Comparison of ENCODE assay signal across 8 mouse cellular contexts in genomic region chr4:126754736-126755374, GRCm38 (mm10). TPM values are rescaled to one million over a fixed set of nuclear protein-coding genes. Genes with fewer than 3 reads are reported as not detected.
DNase-seq lines count a peak whose midpoint lies in the region; ATAC-seq lines count a peak whose summit lies in the region.

No protein-coding gene starts in this region.

- H3K9me3 ChIP-seq in heart, embryonic 14.5 days (ENCODE audit: control insufficient read depth, low read length) = no peaks in the 10 kb centered on the region
- H3K9me3 ChIP-seq in embryonic facial prominence, embryonic 13.5 days = no peaks in the 10 kb centered on the region
- no peaks in the 10 kb centered on the region for H3K9me3 ChIP-seq in intestine, embryonic 14.5 days (ENCODE audit: control insufficient read depth, low read length)
- no peaks in the 10 kb centered on the region for H3K9me3 ChIP-seq in midbrain, embryonic 15.5 days

- no peak for DNase-seq in heart, adult 8-10 months (ENCODE audit: low spot score)
- peak; percentile 55 for DNase-seq in intestine, embryonic 14.5 days (ENCODE audit: low spot score)
- DNase-seq in left cerebral cortex, postnatal 36 days (ENCODE audit: low spot score in 2 of 2) = no peak
- no peak for DNase-seq in T-cell, adult 2 months (ENCODE audit: low spot score)
- no peak for DNase-seq in left cerebral cortex, adult 9 months (ENCODE audit: low spot score in 2 of 2)

- 0 out of 2 replicates have a peak overlapping the region, but pooled peaks have one; percentile 84 for H3K9ac ChIP-seq in heart, embryonic 14.5 days (ENCODE audit: low read length)
- peak overlapping the region; percentile 40; the same call in 1 of the 2 replicates for H3K9ac ChIP-seq in embryonic facial prominence, embryonic 13.5 days
- peak overlapping the region; percentile 5; the same call in 1 of the 2 replicates for H3K9ac ChIP-seq in intestine, embryonic 14.5 days (ENCODE audit: low read length)
- H3K9ac ChIP-seq in midbrain, embryonic 15.5 days = peak overlapping the region; percentile 97; the same call in 1 of the 2 replicates

- H3K4me2 ChIP-seq in heart, embryonic 14.5 days (ENCODE audit: low read length) = peak overlapping the region; percentile 96
- peak overlapping the region; percentile 100 for H3K4me2 ChIP-seq in embryonic facial prominence, embryonic 13.5 days
- H3K4me2 ChIP-seq in intestine, embryonic 14.5 days (ENCODE audit: low read length) = peak overlapping the region; percentile 72
- peak overlapping the region; percentile 78 for H3K4me2 ChIP-seq in midbrain, embryonic 15.5 days

- no peak overlapping the region for H3K27ac ChIP-seq in heart, embryonic 14.5 days (replicated peaks in 1 of 2; ENCODE audit: control insufficient read depth in 1 of 2, insufficient read depth in 1 of 2, low read depth in 2 of 2, low read length in 2 of 2)
- no peak overlapping the region for H3K27ac ChIP-seq in embryonic facial prominence, embryonic 13.5 days
- H3K27ac ChIP-seq in intestine, embryonic 14.5 days (ENCODE audit: low read depth) = peak overlapping the region; percentile 94; the same call in 1 of the 2 replicates
- H3K27ac ChIP-seq in midbrain, embryonic 15.5 days = peak overlapping the region; percentile 97; the same call in 1 of the 2 replicates

- no peak for ATAC-seq in heart, embryonic 14.5 days (ENCODE audit: insufficient number of reproducible peaks, insufficient read depth, low FRiP score, low read depth)
- no peak for ATAC-seq in embryonic facial prominence, embryonic 13.5 days (ENCODE audit: insufficient number of reproducible peaks, insufficient read depth, low FRiP score, low TSS enrichment, low read depth)
- ATAC-seq in intestine, embryonic 14.5 days (replicated peaks; ENCODE audit: low FRiP score, low TSS enrichment, low read depth) = no peak
- ATAC-seq in midbrain, embryonic 15.5 days (replicated peaks) = no peak

- 41% methylated on average over 12 of the region's 12 CpGs for WGBS in heart, embryonic 14.5 days
- WGBS in embryonic facial prominence, embryonic 13.5 days = 52% methylated on average over 12 of the region's 12 CpGs
- 38% methylated on average over 12 of the region's 12 CpGs for WGBS in intestine, embryonic 14.5 days
- 45% methylated on average over 12 of the region's 12 CpGs for WGBS in midbrain, embryonic 15.5 days

- peaks cover 23% of the 10 kb centered on the region for H3K36me3 ChIP-seq in heart, embryonic 14.5 days (ENCODE audit: control insufficient read depth, insufficient read depth, low read length)
- H3K36me3 ChIP-seq in embryonic facial prominence, embryonic 13.5 days = peaks cover 23% of the 10 kb centered on the region
- H3K36me3 ChIP-seq in intestine, embryonic 14.5 days (ENCODE audit: control insufficient read depth, insufficient read depth, low read length) = peaks cover 21% of the 10 kb centered on the region
- 0 out of 2 replicates have a peak, but pooled peaks cover 8% of the 10 kb centered on the region for H3K36me3 ChIP-seq in midbrain, embryonic 15.5 days (replicated peaks)

- H3K4me3 ChIP-seq in heart, embryonic 14.5 days (ENCODE audit: control insufficient read depth in 1 of 2, insufficient read depth in 1 of 2, low read depth in 1 of 2, low read length in 2 of 2) = peak overlapping the region in 1 of 2 experiments; percentile 88; a peak in 1 of 4 replicates
- peak overlapping the region; percentile 93 for H3K4me3 ChIP-seq in embryonic facial prominence, embryonic 13.5 days
- H3K4me3 ChIP-seq in intestine, embryonic 14.5 days (ENCODE audit: low read depth, low read length) = peak overlapping the region; percentile 93
- H3K4me3 ChIP-seq in midbrain, embryonic 15.5 days = peak overlapping the region; percentile 96

- H3K4me1 ChIP-seq in heart, embryonic 14.5 days (ENCODE audit: control insufficient read depth in 2 of 2, insufficient read depth in 2 of 2, low read length in 2 of 2) = peaks cover 10 to 19% of the 10 kb centered on the region in 2 experiments; a peak in 3 of 4 replicates
- H3K4me1 ChIP-seq in embryonic facial prominence, embryonic 13.5 days = peaks cover 37% of the 10 kb centered on the region
- H3K4me1 ChIP-seq in intestine, embryonic 14.5 days (replicated peaks; ENCODE audit: control insufficient read depth, insufficient read depth, low read length) = peaks cover 27% of the 10 kb centered on the region
- peaks cover 42% of the 10 kb centered on the region for H3K4me1 ChIP-seq in midbrain, embryonic 15.5 days

- H3K27me3 ChIP-seq in heart, embryonic 14.5 days (ENCODE audit: control insufficient read depth, insufficient read depth, low read length) = no peaks in the 10 kb centered on the region
- no peaks in the 10 kb centered on the region for H3K27me3 ChIP-seq in embryonic facial prominence, embryonic 13.5 days
- H3K27me3 ChIP-seq in intestine, embryonic 14.5 days (replicated peaks; ENCODE audit: control insufficient read depth, insufficient read depth, low read length) = no peaks in the 10 kb centered on the region
- H3K27me3 ChIP-seq in midbrain, embryonic 15.5 days (replicated peaks) = no peaks in the 10 kb centered on the region

- intact Hi-C loops in left cerebral cortex, postnatal 36 days (cut with DNase I) = loop anchor here (5.0 kb wide), 2 partner anchors 37 to 67 kb away; no protein-coding TSS in a partner anchor

RNA-seq across cellular contexts. Expression of gene AU040320, which starts 1.5 kb away (rescaled TPM):
- 22.3 and 23.0 TPM in 2 replicates for polyA plus RNA-seq in heart, embryonic 14.5 days (2014; fragmentation: Nextera tagmentation; extraction: Ambion mirVana)
- 10 to 100 TPM; 27.8 to 33.6 (median 31.3) TPM for total RNA-seq in heart, adult 8-10 months (2022)
- polyA plus RNA-seq in embryonic facial prominence, embryonic 13.5 days (2015; fragmentation: Nextera tagmentation; extraction: Ambion mirVana) = 15.9 and 17.4 TPM in 2 replicates
- 27.2 and 28.9 TPM in 2 replicates for polyA plus RNA-seq in intestine, embryonic 14.5 days (2014; fragmentation: Nextera tagmentation; extraction: Ambion mirVana)
- polyA plus RNA-seq in midbrain, embryonic 15.5 days (2015; fragmentation: Nextera tagmentation; extraction: Ambion mirVana) = 40.5 and 41.4 TPM in 2 replicates
- total RNA-seq in left cerebral cortex, postnatal 36 days (2021) = 10 to 100 TPM; 53.7 to 56.7 TPM

RNA-seq across cellular contexts. Expression of gene Ncdn, which starts 1.6 kb away (rescaled TPM):
- polyA plus RNA-seq in heart, embryonic 14.5 days (2014; fragmentation: Nextera tagmentation; extraction: Ambion mirVana) = 19.0 and 20.2 TPM in 2 replicates
- total RNA-seq in heart, adult 8-10 months (2022) = 10 to 100 TPM; 17.2 to 20.1 (median 17.8) TPM
- polyA plus RNA-seq in embryonic facial prominence, embryonic 13.5 days (2015; fragmentation: Nextera tagmentation; extraction: Ambion mirVana) = 29.5 and 30.7 TPM in 2 replicates
- polyA plus RNA-seq in intestine, embryonic 14.5 days (2014; fragmentation: Nextera tagmentation; extraction: Ambion mirVana) = 29.0 and 29.8 TPM in 2 replicates
- 133 TPM in 2 replicates for polyA plus RNA-seq in midbrain, embryonic 15.5 days (2015; fragmentation: Nextera tagmentation; extraction: Ambion mirVana)
- total RNA-seq in left cerebral cortex, postnatal 36 days (2021) = 100 to 1,000 TPM; 924 to 951 TPM

RNA-seq across cellular contexts. Expression of gene Tfap2e, which starts 18.8 kb away (rescaled TPM):
- 0.09 TPM in 1 of 2 replicates, not detected in the other for polyA plus RNA-seq in heart, embryonic 14.5 days (2014; fragmentation: Nextera tagmentation; extraction: Ambion mirVana)
- under 1 TPM in 1 of 4 experiments, not detected in 3; 0.11 TPM for total RNA-seq in heart, adult 8-10 months (2022)
- polyA plus RNA-seq in embryonic facial prominence, embryonic 13.5 days (2015; fragmentation: Nextera tagmentation; extraction: Ambion mirVana) = 0.17 TPM in 1 of 2 replicates, not detected in the other
- polyA plus RNA-seq in intestine, embryonic 14.5 days (2014; fragmentation: Nextera tagmentation; extraction: Ambion mirVana) = not detected in 2 replicates
- polyA plus RNA-seq in midbrain, embryonic 15.5 days (2015; fragmentation: Nextera tagmentation; extraction: Ambion mirVana) = 0.79 and 0.93 TPM in 2 replicates
- not detected for total RNA-seq in left cerebral cortex, postnatal 36 days (2021)

Comparison
In these comparisons a context has a peak if more than half of its experiments do, and no peak if none do; other contexts are left out.
1. H3K27ac ChIP-seq: peak in intestine, embryonic 14.5 days (single experiment) and midbrain, embryonic 15.5 days (single experiment); none in heart, embryonic 14.5 days (0 of 2) and embryonic facial prominence, embryonic 13.5 days (single experiment).
2. H3K9ac ChIP-seq: peak in every context shown above with its lines; median percentile 97 in midbrain, embryonic 15.5 days; 84 in heart, embryonic 14.5 days; 40 in embryonic facial prominence, embryonic 13.5 days; 5 in intestine, embryonic 14.5 days.
3. Peak in every context shown above with its lines, with median percentiles within 50 percentile points of each other: H3K4me2 ChIP-seq.